Mouse (Mus musculus) embryonic facial prominence, embryonic 12.5 days (tissue): ENCODE measurements at regions not wholly inside any gene's neighbourhood (a gene's known extent, or its start where the extent isn't known, plus 50 kb on each side); places are given as distances from the start of the nearest gene placed in this dataset.
A peak's percentile ranks its signal among the peaks of the same experiment; 100 is the strongest.

Experiments used
- ATAC-seq: fragments of 200-750 bp; cut with Nextera tagmentation; 2 replicates; pipeline ENCODE4 v1.8.0; 2017; ENCODE audit not compliant: insufficient number of reproducible peaks, insufficient read depth, low FRiP score, low TSS enrichment
- H3K27ac ChIP-seq: fragments of 300-500 bp; sonication (generic); 2 replicates; pipeline ENCODE4 v1.5.1; 2016; ENCODE audit warnings: mild to moderate bottlenecking
- H3K27me3 ChIP-seq: fragments of 300-500 bp; sonication (generic); 2 replicates; pipeline ENCODE4 v1.6.1; 2016; ENCODE audit warnings: mild to moderate bottlenecking, moderate library complexity
- H3K36me3 ChIP-seq: fragments of 300-500 bp; sonication (generic); 2 replicates; pipeline ENCODE4 v1.6.1; 2016; ENCODE audit warnings: mild to moderate bottlenecking
- H3K4me1 ChIP-seq: fragments of 300-500 bp; sonication (generic); 2 replicates; pipeline ENCODE4 v1.6.1; 2016
- H3K4me2 ChIP-seq: fragments of 300-500 bp; sonication (generic); replicated peaks from 2 replicates; pipeline ENCODE4 v1.6.1; 2016; ENCODE audit warnings: mild to moderate bottlenecking, moderate library complexity
- H3K4me3 ChIP-seq: fragments of 300-500 bp; sonication (generic); 2 replicates; pipeline ENCODE4 v1.5.1; 2016; ENCODE audit warnings: mild to moderate bottlenecking
- H3K9ac ChIP-seq: fragments of 300-500 bp; sonication (generic); 2 replicates; pipeline ENCODE4 v1.6.1; 2016; ENCODE audit warnings: mild to moderate bottlenecking, moderate library complexity
- H3K9me3 ChIP-seq: fragments of 300-500 bp; sonication (generic); 2 replicates; pipeline ENCODE4 v1.6.1; 2016; ENCODE audit warnings: mild to moderate bottlenecking, moderate library complexity
- WGBS: fragments of 180-500 bp; shearing (Covaris S2); methylation state at CpG from one replicate; pipeline ENCODE4 v1.1.7; 2016; 5-methylcytosine and 5-hydroxymethylcytosine counted together

GRCm38 (mm10) chr4:12516497-12516896 lies 344.7 kb upstream of the Fam92a start:
- ATAC-seq: no peak
- H3K4me1 ChIP-seq: peaks cover 5% of the 10 kb centered on the region; the same call in 1 of the 2 replicates

GRCm38 (mm10) chr4:12511656-12512385 lies 340.0 kb upstream of the Fam92a start:
- peak overlapping the region; percentile 41; the same call in 1 of the 2 replicates for H3K27ac ChIP-seq
- H3K36me3 ChIP-seq: no peaks in the 10 kb centered on the region
- no peak overlapping the region for H3K4me3 ChIP-seq
- peak; percentile 86; the same call in 1 of the 2 replicates for ATAC-seq
- H3K4me1 ChIP-seq: peaks cover 16% of the 10 kb centered on the region
- no peak overlapping the region for H3K9ac ChIP-seq
- WGBS: 34% methylated on average over 10 of the region's 10 CpGs
- H3K4me2 ChIP-seq: no peak overlapping the region
- no peaks in the 10 kb centered on the region for H3K27me3 ChIP-seq
- no peaks in the 10 kb centered on the region for H3K9me3 ChIP-seq

More at GRCm38 (mm10) chr4:12516497-12516896, 344.7 kb upstream of the Fam92a start:
- Histone ChIP-seq H3K27ac (no peak overlapping the region), H3K9me3 (no peaks in the 10 kb centered on the region), H3K4me3 (no peak overlapping the region), H3K9ac (no peak overlapping the region), H3K27me3 (no peaks in the 10 kb centered on the region), H3K4me2 (no peak overlapping the region), H3K36me3 (no peaks in the 10 kb centered on the region)
- 87% methylated on average over 10 of the region's 10 CpGs for WGBS

DNA sequence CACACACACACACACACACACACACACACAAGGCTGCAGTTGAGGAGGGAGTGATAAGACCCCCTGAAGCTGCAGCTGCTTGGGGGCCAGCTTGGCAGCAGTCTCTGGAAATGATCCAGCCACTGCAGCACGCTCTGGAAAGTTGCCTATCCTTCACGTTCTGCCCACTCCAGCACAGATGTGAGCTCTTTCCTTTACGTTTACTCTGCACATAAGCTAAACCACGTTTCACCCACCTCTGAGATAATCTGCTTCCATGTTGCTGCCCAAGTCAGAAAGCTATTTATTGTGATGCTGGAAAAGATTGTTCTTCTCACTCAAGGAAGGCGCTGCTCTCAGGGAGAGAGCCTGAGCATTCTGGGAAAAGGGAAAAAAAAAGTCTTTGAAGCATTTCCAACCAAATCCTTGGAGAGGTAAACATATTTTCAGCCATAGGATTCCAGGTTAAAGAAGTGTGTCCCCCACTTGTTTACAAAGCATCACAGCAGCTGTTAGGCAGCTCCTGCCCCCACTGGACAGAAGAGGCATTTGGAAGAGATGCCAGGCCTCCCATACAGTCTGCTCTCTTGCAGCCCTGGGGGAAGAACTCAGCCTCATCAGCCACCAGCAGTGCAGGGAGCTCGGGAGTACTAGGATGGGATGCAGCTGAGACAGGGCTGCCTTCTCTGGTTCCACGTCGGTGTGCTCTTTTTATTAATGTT lies 335.2 kb upstream of the Fam92a start:
- 25% methylated on average over 8 of the region's 8 CpGs for WGBS
- peak; percentile 77 for ATAC-seq
- H3K27me3 ChIP-seq: no peaks in the 10 kb centered on the region
- no peaks in the 10 kb centered on the region for H3K36me3 ChIP-seq
- H3K4me1 ChIP-seq: peaks cover 20% of the 10 kb centered on the region
- H3K27ac ChIP-seq: peak overlapping the region; percentile 65
- no peak overlapping the region for H3K4me3 ChIP-seq
- no peak overlapping the region for H3K9ac ChIP-seq
- no peak overlapping the region for H3K4me2 ChIP-seq
- H3K9me3 ChIP-seq: no peaks in the 10 kb centered on the region

DNA sequence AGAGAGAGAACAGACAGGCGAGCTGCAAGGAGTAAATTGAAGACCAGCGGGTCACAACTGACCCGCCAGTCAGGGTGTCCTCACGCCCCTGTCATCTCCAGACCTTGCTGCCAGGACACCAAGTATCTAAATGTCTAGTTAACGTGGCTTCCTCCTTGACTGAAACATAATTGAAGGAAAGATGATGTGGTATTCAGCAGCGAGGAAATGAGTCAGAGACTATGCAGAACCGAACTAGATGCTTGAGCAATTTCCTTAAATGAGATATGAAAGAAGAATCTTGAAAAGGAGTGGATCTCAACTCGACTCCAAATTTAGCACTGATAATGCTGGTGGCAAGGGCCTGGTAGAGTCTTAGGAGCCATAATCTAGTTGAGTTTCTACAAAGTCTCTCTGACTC lies 329.3 kb upstream of the Fam92a start:
- ATAC-seq: no peak
- Histone ChIP-seq H3K27me3 (no peaks in the 10 kb centered on the region), H3K27ac (no peak overlapping the region), H3K4me2 (no peak overlapping the region), H3K4me1 (no peaks in the 10 kb centered on the region; the same call in 1 of the 2 replicates), H3K9ac (no peak overlapping the region), H3K9me3 (no peaks in the 10 kb centered on the region), H3K4me3 (no peak overlapping the region), H3K36me3 (no peaks in the 10 kb centered on the region)
- WGBS: 84% methylated on average over 8 of the region's 8 CpGs

DNA sequence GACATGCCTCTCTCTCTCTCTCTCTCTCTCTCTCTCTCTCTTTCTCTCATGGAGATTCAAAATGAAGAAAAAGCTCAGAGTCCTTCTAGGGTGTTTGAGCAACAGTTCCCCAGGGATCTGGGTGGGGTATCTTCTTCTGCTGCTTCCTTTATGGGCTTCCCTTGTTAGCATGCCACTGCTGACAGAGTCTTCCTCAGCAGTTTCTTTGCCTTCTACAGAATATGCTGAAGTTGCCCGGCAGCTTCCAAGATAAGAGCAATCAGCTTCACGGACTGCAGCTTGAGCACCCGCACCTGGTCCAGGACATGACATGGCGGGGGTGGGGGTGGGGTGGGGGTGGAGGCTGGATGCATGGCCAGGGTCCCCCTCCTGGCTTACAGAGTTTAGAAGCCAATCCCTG lies 326.6 kb upstream of the Fam92a start:
- 87% methylated on average over 4 of the region's 4 CpGs for WGBS
- no peak for ATAC-seq
- H3K9me3 ChIP-seq: no peaks in the 10 kb centered on the region

DNA sequence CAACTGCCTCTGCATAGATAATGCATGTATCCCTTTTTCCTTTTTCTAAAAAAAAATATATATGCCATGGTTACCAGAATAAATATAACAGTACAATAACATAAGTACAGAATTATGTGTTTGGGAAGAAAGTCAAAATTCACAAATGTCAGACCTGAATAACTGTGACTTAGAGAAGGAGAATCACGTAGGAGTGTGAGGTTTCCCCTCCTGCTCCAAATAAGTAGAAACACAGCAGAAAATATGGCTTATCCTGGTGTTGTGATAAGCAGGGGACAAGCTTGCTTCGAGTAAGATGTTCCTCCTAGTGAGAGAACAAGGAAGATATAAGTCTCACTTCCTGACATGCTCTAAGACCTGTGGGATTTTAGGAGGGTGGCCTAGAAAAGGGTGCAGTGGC lies 320.7 kb upstream of the Fam92a start:
- H3K9me3 ChIP-seq: no peaks in the 10 kb centered on the region
- H3K4me1 ChIP-seq: no peaks in the 10 kb centered on the region
- H3K27ac ChIP-seq: no peak overlapping the region
- H3K4me2 ChIP-seq: no peak overlapping the region
- H3K4me3 ChIP-seq: no peak overlapping the region
- H3K9ac ChIP-seq: no peak overlapping the region
- no peaks in the 10 kb centered on the region for H3K36me3 ChIP-seq
- WGBS: 77% methylated on average over 2 of the region's 2 CpGs
- no peaks in the 10 kb centered on the region for H3K27me3 ChIP-seq
- no peak for ATAC-seq

More for the DNA sequence above, 326.6 kb upstream of the Fam92a start:
- Histone ChIP-seq H3K4me1 (no peaks in the 10 kb centered on the region; the same call in 1 of the 2 replicates), H3K4me2 (no peak overlapping the region), H3K27ac (no peak overlapping the region), H3K4me3 (no peak overlapping the region), H3K27me3 (no peaks in the 10 kb centered on the region), H3K36me3 (no peaks in the 10 kb centered on the region), H3K9ac (no peak overlapping the region)

DNA sequence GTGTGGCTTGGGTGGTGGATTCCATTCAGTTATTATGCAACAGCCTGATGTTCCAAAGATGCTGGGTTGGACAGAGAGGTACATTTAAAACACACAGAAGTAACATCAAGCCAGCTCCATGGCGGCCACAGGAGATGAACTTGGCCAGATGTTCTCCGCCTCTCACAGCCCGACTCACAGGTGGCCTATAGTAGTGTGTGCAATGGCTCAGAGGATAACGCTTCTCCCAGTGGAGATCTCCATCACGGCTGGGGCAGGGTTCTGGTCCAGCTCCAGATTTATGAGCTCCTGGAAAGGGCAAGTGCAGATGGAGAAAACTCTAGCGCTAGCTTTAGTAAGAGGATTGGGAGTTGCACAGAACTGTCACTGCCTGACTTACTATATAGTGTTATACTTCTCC lies 319.5 kb upstream of the Fam92a start:
- no peaks in the 10 kb centered on the region for H3K9me3 ChIP-seq
- H3K4me1 ChIP-seq: no peaks in the 10 kb centered on the region
- no peak overlapping the region for H3K9ac ChIP-seq
- no peak for ATAC-seq
- H3K4me2 ChIP-seq: no peak overlapping the region
- no peak overlapping the region for H3K4me3 ChIP-seq
- H3K27ac ChIP-seq: no peak overlapping the region
- 88% methylated on average over 6 of the region's 6 CpGs for WGBS
- H3K36me3 ChIP-seq: no peaks in the 10 kb centered on the region
- H3K27me3 ChIP-seq: no peaks in the 10 kb centered on the region

- ATAC-seq: no peak
- 56% methylated on average over 3 of the region's 3 CpGs for WGBS
These were observed 318.3 kb upstream of the Fam92a start for GRCm38 (mm10) chr4:12490066-12490465.

DNA sequence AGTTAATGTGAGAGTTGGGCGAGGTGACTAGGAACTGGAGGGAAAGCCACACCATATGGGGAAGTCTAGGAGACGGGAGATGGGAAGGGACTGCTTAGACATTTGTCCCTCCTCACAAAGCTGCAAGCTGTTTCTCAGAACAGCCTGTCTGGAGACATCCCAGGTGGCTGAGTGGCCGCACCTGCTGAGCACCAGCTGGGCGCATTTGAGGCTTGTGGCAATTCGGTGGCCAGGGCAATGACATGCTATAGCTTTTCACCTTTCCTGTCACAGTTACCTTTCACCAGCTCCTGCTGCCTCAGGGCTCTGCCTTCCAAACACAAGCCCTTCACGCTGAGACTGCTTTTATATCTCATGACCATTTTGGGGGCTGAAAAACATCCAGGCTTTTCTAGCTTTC lies 317.5 kb upstream of the Fam92a start:
- no peaks in the 10 kb centered on the region for H3K27me3 ChIP-seq
- H3K9ac ChIP-seq: no peak overlapping the region
- no peaks in the 10 kb centered on the region for H3K9me3 ChIP-seq
- ATAC-seq: no peak
- WGBS: 65% methylated on average over 6 of the region's 6 CpGs
- no peak overlapping the region for H3K4me2 ChIP-seq
- H3K36me3 ChIP-seq: no peaks in the 10 kb centered on the region
- no peak overlapping the region for H3K4me3 ChIP-seq
- H3K4me1 ChIP-seq: no peaks in the 10 kb centered on the region
- H3K27ac ChIP-seq: no peak overlapping the region

More at GRCm38 (mm10) chr4:12490066-12490465, 318.3 kb upstream of the Fam92a start:
- H3K4me2 ChIP-seq: no peak overlapping the region
- no peaks in the 10 kb centered on the region for H3K27me3 ChIP-seq
- no peaks in the 10 kb centered on the region for H3K9me3 ChIP-seq
- no peaks in the 10 kb centered on the region for H3K36me3 ChIP-seq
- no peak overlapping the region for H3K9ac ChIP-seq
- H3K4me1 ChIP-seq: no peaks in the 10 kb centered on the region
- H3K4me3 ChIP-seq: no peak overlapping the region
- H3K27ac ChIP-seq: no peak overlapping the region

DNA sequence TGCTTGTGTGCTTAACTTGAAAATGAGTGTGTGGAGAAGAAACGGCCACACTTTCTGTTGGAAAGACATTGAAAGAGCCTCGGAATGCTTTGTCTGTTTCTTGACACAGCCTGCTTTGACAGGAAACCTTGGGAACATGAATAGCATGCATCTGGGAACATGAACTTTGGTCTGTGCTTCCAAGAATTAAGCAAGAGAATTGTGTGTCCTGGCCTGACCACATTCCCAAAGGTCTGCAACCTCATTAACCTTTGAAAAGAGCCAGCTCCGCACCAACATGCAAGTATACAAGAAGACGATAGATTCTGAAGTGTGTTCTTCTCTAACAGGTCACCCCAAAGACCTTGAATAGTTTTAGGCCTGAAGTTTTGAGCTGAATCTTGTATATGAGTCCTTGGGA lies 309.7 kb upstream of the Fam92a start:
- H3K9ac ChIP-seq: no peak overlapping the region
- H3K36me3 ChIP-seq: no peaks in the 10 kb centered on the region
- H3K4me1 ChIP-seq: no peaks in the 10 kb centered on the region
- H3K27me3 ChIP-seq: no peaks in the 10 kb centered on the region
- H3K27ac ChIP-seq: no peak overlapping the region
- no peak overlapping the region for H3K4me3 ChIP-seq
- no peak overlapping the region for H3K4me2 ChIP-seq
- ATAC-seq: no peak
- 52% methylated on average over 4 of the region's 4 CpGs for WGBS
- H3K9me3 ChIP-seq: no peaks in the 10 kb centered on the region

DNA sequence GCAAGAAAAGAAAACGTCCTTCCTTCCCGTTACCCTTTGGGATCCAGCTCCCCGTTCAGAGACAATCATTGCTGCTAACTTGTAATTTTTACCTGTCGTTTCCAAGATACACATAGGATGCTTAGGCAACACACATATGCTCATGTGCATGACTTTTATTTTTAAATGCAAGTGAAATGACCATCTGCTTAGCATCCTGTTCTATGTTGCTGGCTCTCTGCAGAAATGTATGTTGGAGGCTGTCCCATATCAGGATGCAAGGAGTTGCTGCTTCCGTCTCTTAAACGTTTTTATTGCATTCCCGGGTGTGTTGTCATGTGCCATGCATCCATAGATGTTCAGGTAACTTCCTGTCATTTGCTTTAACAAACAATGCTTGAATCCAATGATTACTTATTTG lies 304.9 kb upstream of the Fam92a start:
- Histone ChIP-seq H3K27ac (no peak overlapping the region), H3K4me3 (no peak overlapping the region), H3K4me2 (no peak overlapping the region), H3K9ac (no peak overlapping the region), H3K9me3 (no peaks in the 10 kb centered on the region), H3K27me3 (no peaks in the 10 kb centered on the region), H3K36me3 (no peaks in the 10 kb centered on the region), H3K4me1 (peaks cover 12% of the 10 kb centered on the region; the same call in 1 of the 2 replicates)
- no peak for ATAC-seq
- WGBS: 57% methylated on average over 7 of the region's 7 CpGs

- H3K4me2 ChIP-seq: no peak overlapping the region
These were observed 303.3 kb upstream of the Fam92a start for GRCm38 (mm10) chr4:12474981-12475568.

More at GRCm38 (mm10) chr4:12474981-12475568, 303.3 kb upstream of the Fam92a start:
- Histone ChIP-seq H3K27ac (no peak overlapping the region), H3K9ac (no peak overlapping the region), H3K4me1 (peaks cover 12% of the 10 kb centered on the region; the same call in 1 of the 2 replicates), H3K4me3 (no peak overlapping the region), H3K9me3 (no peaks in the 10 kb centered on the region), H3K27me3 (no peaks in the 10 kb centered on the region), H3K36me3 (no peaks in the 10 kb centered on the region)
- WGBS: 65% methylated on average over 4 of the region's 4 CpGs
- ATAC-seq: no peak
